ENCODE assay signal across 19 mouse cellular contexts in the genomic region with DNA sequence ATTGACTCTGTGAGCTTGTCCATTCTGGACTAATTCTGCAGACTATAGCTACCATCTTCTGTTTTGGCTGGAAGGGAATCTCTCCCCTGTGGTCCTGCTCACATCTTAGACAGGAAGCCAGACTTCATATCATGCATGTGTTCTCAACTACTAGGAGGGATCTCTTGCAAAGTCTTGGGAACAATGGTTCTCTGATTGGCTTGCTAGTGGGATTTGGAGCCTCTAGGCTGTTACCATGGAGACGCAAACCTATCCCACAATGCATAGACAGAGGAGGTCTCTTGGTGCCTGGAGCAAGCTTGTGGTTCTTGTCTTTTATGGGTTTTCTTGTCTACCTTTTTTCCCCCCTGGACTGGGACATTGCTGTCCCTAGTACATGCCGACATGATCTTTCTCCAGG.
"Had no signal": no experiment of that assay in that cellular context is flagged by ENCODE, and none has a peak within 500 bp of the region (broad histone marks: within the 10 kb centered on the region; RNA-seq: fewer than 3 reads in every experiment).

No protein-coding gene starts in this region.

- H3K27me3 ChIP-seq: limb, embryonic 12.5 days; liver, embryonic 13.5 days; lung, embryonic 15.5 days; neural tube, embryonic 15.5 days had no signal

- H3K4me2 ChIP-seq: limb, embryonic 12.5 days; liver, embryonic 13.5 days; lung, embryonic 15.5 days; neural tube, embryonic 15.5 days had no signal

- H3K36me3 ChIP-seq: limb, embryonic 12.5 days; liver, embryonic 13.5 days; lung, embryonic 15.5 days; neural tube, embryonic 15.5 days had no signal

- H3K4me3 ChIP-seq: limb, embryonic 12.5 days; liver, embryonic 13.5 days; lung, embryonic 15.5 days; megakaryocyte, embryonic 14.5 days; myocyte; neural tube, embryonic 15.5 days had no signal

- DNase-seq: kidney, adult 9 months; kidney, postnatal 36 days; layer of hippocampus, adult 9-11 months; layer of hippocampus, postnatal 36 days; liver; liver, embryonic 13.5 days; liver, postnatal 0 days; lung, postnatal 14 days; right cerebral cortex, postnatal 4 days; spleen, adult 18-20 months; thymus, adult 18-20 months; thymus, postnatal 14 days had no signal

- ATAC-seq: liver, postnatal 0 days had no signal

- H3K9me3 ChIP-seq: limb, embryonic 12.5 days; liver, embryonic 13.5 days; lung, embryonic 15.5 days; megakaryocyte, embryonic 14.5 days; neural tube, embryonic 15.5 days had no signal

- H3K4me1 ChIP-seq: liver, embryonic 13.5 days; megakaryocyte, embryonic 14.5 days had no signal

- H3K9ac ChIP-seq: limb, embryonic 12.5 days; liver, embryonic 13.5 days; liver, postnatal 0 days; lung, embryonic 15.5 days; neural tube, embryonic 15.5 days had no signal

- H3K27ac ChIP-seq: kidney, postnatal 0 days; limb, embryonic 12.5 days; liver, embryonic 13.5 days; lung, embryonic 15.5 days; macrophage; neural tube, embryonic 15.5 days had no signal
